Mouse (Mus musculus): ENCODE results near the gene Sf3b5.
"Not testable (repeated sequence)": the region's sequence is repeated elsewhere in the genome, so short reads cannot be mapped to it uniquely, and the experiment has no call there.

The Sf3b5 gene

GRCm38 (mm10) chr10:13007876-13008736 is 3.0 kb downstream of the Sf3b5 start:
- peak; percentile 88 for DNase-seq (ENCODE audit: low spot score)

- DNase-seq (ENCODE audit: low spot score) = no peak
These were observed 3.6 kb downstream of the Sf3b5 start for GRCm38 (mm10) chr10:13008737-13009121.

GRCm38 (mm10) chr10:13014026-13014425 is 8.9 kb downstream of the Sf3b5 start:
- no peak for DNase-seq (ENCODE audit: low spot score)

GRCm38 (mm10) chr10:13016573-13016972 is 11.4 kb downstream of the Sf3b5 start:
- DNase-seq (ENCODE audit: low spot score) = no peak

- no peak for DNase-seq (ENCODE audit: low spot score)
These were observed 13.4 kb downstream of the Sf3b5 start for GRCm38 (mm10) chr10:13018510-13018909.

- DNase-seq (ENCODE audit: low spot score) = no peak
These were observed 13.9 kb downstream of the Sf3b5 start for GRCm38 (mm10) chr10:13019026-13019425.

GRCm38 (mm10) chr10:13022103-13022502 is 17.0 kb downstream of the Sf3b5 start:
- DNase-seq (ENCODE audit: low spot score) = no peak

GRCm38 (mm10) chr10:13023985-13024384 is 18.8 kb downstream of the Sf3b5 start:
- DNase-seq (ENCODE audit: low spot score) = not testable (repeated sequence)

- no peak for DNase-seq (ENCODE audit: low spot score)
These were observed 22.6 kb downstream of the Sf3b5 start for GRCm38 (mm10) chr10:13027702-13028101.

GRCm38 (mm10) chr10:13028215-13028614 is 23.1 kb downstream of the Sf3b5 start:
- DNase-seq (ENCODE audit: low spot score) = no peak

GRCm38 (mm10) chr10:13029416-13029815 is 24.3 kb downstream of the Sf3b5 start:
- no peak for DNase-seq (ENCODE audit: low spot score)

GRCm38 (mm10) chr10:13035270-13035669 is 30.1 kb downstream of the Sf3b5 start:
- no peak for DNase-seq (ENCODE audit: low spot score)

GRCm38 (mm10) chr10:13039637-13040174 is 34.6 kb downstream of the Sf3b5 start:
- no peak for DNase-seq (ENCODE audit: low spot score)

- DNase-seq (ENCODE audit: low spot score) = no peak
These were observed 39.5 kb downstream of the Sf3b5 start for GRCm38 (mm10) chr10:13044659-13045058.

- DNase-seq (ENCODE audit: low spot score) = no peak
These were observed 42.7 kb downstream of the Sf3b5 start for GRCm38 (mm10) chr10:13047816-13048215.

- DNase-seq (ENCODE audit: low spot score) = no peak
These were observed 51.8 kb downstream of the Sf3b5 start for GRCm38 (mm10) chr10:13056863-13057381.
